Mouse (Mus musculus) left cerebral cortex, adult 2 months (tissue): ENCODE measurements around the gene Ttc9b. TPM values are rescaled to one million over a fixed set of nuclear protein-coding genes. Genes with fewer than 3 reads are reported as not detected.
A peak's percentile ranks its signal among the peaks of the same experiment; 100 is the strongest.

Experiments
- DNase-seq, 2 experiments: peaks; one replicate each; pipeline ENCODE4 v3.0.0; 2021 to 2022; ENCODE audit warnings: low spot score in 2 of 2, mixed read lengths in 1 of 2; ENCODE audit errors: extremely low spot score in 1 of 2
- H3K27ac ChIP-seq: fragments of 200-600 bp; 2 replicates; pipeline ENCODE4 v1.8.1; 2022
- H3K4me3 ChIP-seq: fragments of 200-600 bp; 2 replicates; pipeline ENCODE4 v1.8.1; 2022
- CTCF ChIP-seq: fragments of 200-600 bp; IDR thresholded peaks from 2 replicates; pipeline ENCODE4 v1.8.1; 2022; ENCODE audit warnings: antibody characterized with exemption, mild to moderate bottlenecking, moderate library complexity
- intact Hi-C: fragments of 180-260 bp; cut with DNase I; formaldehyde crosslinking; loops from one replicate; pipeline ENCODE4 v1.15.1; 2025
- total RNA-seq, 2 experiments: library from RNA; stranded (reverse); gene quantifications; 2 replicates each; pipeline ENCODE4 v1.2.3; 2021

Gene Ttc9b
- total RNA-seq, 2 experiments from 2014 or later = 99.1 to 101 TPM

- no peak for DNase-seq
- intact Hi-C loops = no loop called here
- no peak overlapping the region for H3K27ac ChIP-seq
These were observed 7.2 kb upstream of the Ttc9b start for GRCm38 (mm10) chr7:27646516-27646915.

GRCm38 (mm10) chr7:27647281-27648002, 6.3 kb upstream of the Ttc9b start:
- H3K27ac ChIP-seq = no peak overlapping the region
- intact Hi-C loops = no loop called here
- no peak for TF ChIP-seq CTCF
- no peak for DNase-seq
- no peak overlapping the region for H3K4me3 ChIP-seq

More at GRCm38 (mm10) chr7:27646516-27646915, 7.2 kb upstream of the Ttc9b start:
- no peak overlapping the region for H3K4me3 ChIP-seq
- no peak for TF ChIP-seq CTCF

DNA sequence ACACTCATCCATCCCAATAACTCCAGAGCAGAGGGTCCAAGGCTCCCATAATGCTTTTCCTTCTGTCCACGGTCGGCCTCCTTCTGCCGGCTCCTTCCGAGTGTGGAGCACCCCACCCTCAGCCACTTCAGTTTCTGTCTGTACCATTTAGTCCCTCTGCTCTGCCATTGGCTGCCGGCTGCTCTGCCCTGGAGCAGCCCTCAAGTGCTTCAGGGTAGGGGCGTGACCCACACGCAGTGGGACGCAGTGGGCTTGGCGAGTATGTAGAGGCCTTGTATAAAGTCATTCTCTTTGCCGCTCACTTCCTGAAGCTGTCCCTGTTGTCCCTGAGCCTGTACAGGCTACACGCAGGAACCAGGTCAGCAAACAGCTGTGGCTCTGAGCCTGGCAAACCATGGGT, 4.0 kb upstream of the Ttc9b start:
- intact Hi-C loops = no loop called here
- no peak for TF ChIP-seq CTCF
- no peak for DNase-seq
- H3K4me3 ChIP-seq = no peak overlapping the region
- H3K27ac ChIP-seq = no peak overlapping the region

DNA sequence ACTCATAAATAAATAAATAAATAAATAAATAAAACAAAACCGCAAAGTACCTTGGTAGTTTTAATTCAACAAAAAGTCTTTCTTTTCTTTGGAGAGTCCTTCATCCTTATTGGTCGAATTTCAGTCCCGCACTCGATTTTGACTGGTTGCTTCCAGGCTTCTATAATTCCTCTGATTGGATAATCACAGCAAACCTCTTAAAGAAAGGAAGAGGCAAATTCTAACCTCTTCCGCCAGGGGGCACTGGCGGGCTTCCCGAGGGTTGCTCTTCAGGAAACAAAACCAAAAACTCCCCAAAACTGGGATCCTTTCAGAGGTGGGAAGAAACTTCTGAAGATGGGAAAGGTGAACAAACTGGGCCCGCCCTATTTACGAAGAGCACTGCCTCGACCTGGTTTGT, 2.8 kb upstream of the Ttc9b start:
- intact Hi-C loops = loop anchor here (1.0 kb wide), 2 partner anchors 34 to 74 kb away; no protein-coding TSS in a partner anchor

GRCm38 (mm10) chr7:27654607-27655276, 1.0 kb downstream of the Ttc9b start:
- H3K27ac ChIP-seq = peak overlapping the region; percentile 96

More for the DNA sequence above, 2.8 kb upstream of the Ttc9b start:
- Histone ChIP-seq H3K27ac (no peak overlapping the region), H3K4me3 (no peak overlapping the region)
- peak; percentile 89 for TF ChIP-seq CTCF
- DNase-seq = peak; percentile 75 to 78

GRCm38 (mm10) chr7:27655545-27655944, 1.8 kb downstream of the Ttc9b start:
- TF ChIP-seq CTCF = no peak
- Histone ChIP-seq H3K27ac (peak overlapping the region; percentile 96), H3K4me3 (peak overlapping the region; percentile 73)
- DNase-seq = peak in 1 of 2 experiments; percentile 52
- intact Hi-C loops = loop anchor here (2.0 kb wide), 1 partner anchor 53 kb away; no protein-coding TSS in a partner anchor

More at GRCm38 (mm10) chr7:27654607-27655276, 1.0 kb downstream of the Ttc9b start:
- peak overlapping the region; percentile 73 for H3K4me3 ChIP-seq
- intact Hi-C loops = loop anchor here (2.0 kb wide), 1 partner anchor 52 kb away; no protein-coding TSS in a partner anchor
- DNase-seq = peak; percentile 68 to 71
- TF ChIP-seq CTCF = peak; percentile 70

DNA sequence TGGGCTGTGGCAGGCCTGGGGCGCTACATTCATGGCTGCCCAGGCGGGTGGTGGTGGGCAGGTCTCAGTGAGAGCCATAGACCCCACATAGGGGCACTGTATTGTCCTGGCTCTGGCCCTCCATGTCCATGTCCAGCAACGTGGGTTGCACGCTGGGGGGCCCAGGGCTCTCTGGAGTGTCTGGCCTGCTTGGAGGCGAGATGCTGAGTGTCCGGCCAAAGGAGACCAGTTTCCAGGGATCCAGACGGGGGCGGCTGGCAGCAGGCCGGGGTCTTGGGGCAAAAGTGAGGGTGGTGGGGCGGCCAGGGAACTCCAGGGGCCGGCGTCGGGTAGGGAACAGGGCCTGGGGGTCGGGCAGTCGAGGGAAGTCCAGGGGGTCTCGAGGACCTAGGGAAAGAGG, 2.9 kb downstream of the Ttc9b start:
- H3K27ac ChIP-seq = peak overlapping the region; percentile 96
- intact Hi-C loops = no loop called here
- DNase-seq = no peak
- no peak overlapping the region for H3K4me3 ChIP-seq
- no peak for TF ChIP-seq CTCF

GRCm38 (mm10) chr7:27657824-27658395, 4.2 kb downstream of the Ttc9b start:
- no peak for TF ChIP-seq CTCF
- intact Hi-C loops = no loop called here
- H3K4me3 ChIP-seq = no peak overlapping the region
- DNase-seq = peak in 1 of 2 experiments; percentile 48
- peak overlapping the region; percentile 75 for H3K27ac ChIP-seq

DNA sequence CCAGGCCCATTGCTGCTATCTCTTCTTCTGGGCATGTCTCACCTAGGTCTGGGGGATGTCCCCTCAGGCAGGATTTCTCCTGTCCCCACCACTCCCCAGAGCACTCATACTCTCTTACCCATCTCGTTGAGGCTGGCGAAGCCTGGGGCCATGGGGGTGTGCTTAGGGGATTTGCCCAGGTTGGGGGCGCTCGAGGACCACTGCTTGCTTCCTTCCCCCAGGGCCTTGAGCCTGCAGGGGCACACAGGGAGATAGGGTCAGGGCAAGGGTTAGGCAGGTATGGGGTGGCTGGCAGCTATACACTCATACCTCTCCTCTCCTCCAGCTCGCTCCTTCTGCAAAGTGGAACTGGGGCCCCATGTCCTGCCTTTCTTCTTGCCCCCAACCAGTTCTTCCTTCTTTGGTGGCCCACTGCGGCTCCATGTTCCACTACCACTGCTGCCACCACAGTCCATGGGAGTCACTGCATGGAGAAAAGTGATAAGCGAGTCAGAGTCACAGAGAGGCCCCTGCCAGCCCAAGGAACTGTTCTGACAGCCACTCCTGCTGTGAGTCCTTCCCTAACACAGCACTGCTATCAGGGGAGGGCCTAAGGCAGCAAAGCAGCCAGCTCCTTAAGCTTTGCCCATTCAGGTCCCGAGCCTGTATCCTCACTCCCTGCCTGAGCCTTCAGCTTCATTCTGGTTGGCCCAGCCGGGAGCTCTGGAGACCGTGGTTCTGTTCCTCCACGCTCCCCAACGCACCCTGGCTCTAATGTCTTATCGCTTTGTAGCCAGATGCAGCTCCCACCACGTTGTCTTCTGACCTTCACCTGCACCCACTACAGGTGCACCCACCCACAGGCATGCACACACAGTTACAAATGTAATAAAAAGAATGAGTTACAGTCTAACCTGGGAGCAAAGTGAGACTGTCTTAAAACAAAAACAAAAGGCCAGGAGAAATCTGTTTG, 5.3 kb downstream of the Ttc9b start:
- peak overlapping the region; percentile 75; the same call in 1 of the 2 replicates for H3K27ac ChIP-seq
- intact Hi-C loops = no loop called here
- H3K4me3 ChIP-seq = no peak overlapping the region
- peak in 1 of 2 experiments; percentile 30 for DNase-seq
- TF ChIP-seq CTCF = peak; percentile 24; the same call in 1 of the 2 replicates

DNA sequence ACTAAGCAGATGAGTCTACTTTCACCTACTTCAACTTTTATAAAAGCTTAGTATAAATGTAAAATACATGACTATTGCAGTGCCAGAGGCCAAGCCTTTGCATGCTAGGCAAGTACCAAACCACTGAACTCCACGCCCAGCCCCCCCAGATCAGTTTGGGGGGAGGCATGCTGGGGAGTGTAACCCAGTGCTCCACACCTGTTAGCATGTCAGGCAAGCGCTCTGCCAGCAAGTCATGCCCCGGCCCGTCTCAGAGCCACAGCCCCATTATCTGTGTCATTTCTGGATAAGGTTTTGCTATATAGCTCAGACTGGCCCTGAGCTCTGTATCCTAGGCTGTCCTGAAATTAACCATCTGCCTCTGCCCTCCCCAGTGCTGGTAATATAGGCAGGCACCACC, 8.3 kb downstream of the Ttc9b start:
- no peak for DNase-seq
- H3K27ac ChIP-seq = no peak overlapping the region
- no peak overlapping the region for H3K4me3 ChIP-seq
- TF ChIP-seq CTCF = no peak
- intact Hi-C loops = no loop called here

- peak overlapping the region; percentile 94 for H3K27ac ChIP-seq
- intact Hi-C loops = no loop called here
- H3K4me3 ChIP-seq = peak overlapping the region; percentile 84
- TF ChIP-seq CTCF = no peak
- peak in 1 of 2 experiments; percentile 25 for DNase-seq
These were observed 19.4 kb downstream of the Ttc9b start for GRCm38 (mm10) chr7:27673064-27673574.
